Mouse (Mus musculus): ENCODE data around the gene Snd1. TPM values are rescaled to one million over a fixed set of nuclear protein-coding genes. Genes with fewer than 3 reads are reported as not detected.

Gene Snd1
- polyA plus RNA-seq, 1 experiment from 2014 or later = 111 TPM

GRCm38 (mm10) chr6:28664716-28665115 is 189.8 kb downstream of the Snd1 start:
- ATAC-seq (ENCODE audit: insufficient read depth, low FRiP score, low TSS enrichment) = no peak
- H3K4me1 ChIP-seq (ENCODE audit: control insufficient read depth, insufficient read depth, low read length) = no peaks in the 10 kb centered on the region

GRCm38 (mm10) chr6:28667586-28667985 is 192.6 kb downstream of the Snd1 start:
- no peaks in the 10 kb centered on the region for H3K27me3 ChIP-seq (ENCODE audit: control insufficient read depth, insufficient read depth, low read length)
- H3K4me3 ChIP-seq (ENCODE audit: low read depth, low read length) = no peak overlapping the region
- no peaks in the 10 kb centered on the region for H3K4me1 ChIP-seq (ENCODE audit: control insufficient read depth, insufficient read depth, low read length)
- no peak for DNase-seq (ENCODE audit: low spot score)
- no peak overlapping the region for H3K9ac ChIP-seq (ENCODE audit: low read length)
- H3K9me3 ChIP-seq (ENCODE audit: control insufficient read depth, low read length) = no peaks in the 10 kb centered on the region
- no peaks in the 10 kb centered on the region for H3K36me3 ChIP-seq (ENCODE audit: control insufficient read depth, insufficient read depth, low read length)
- WGBS = 91% methylated on average over 1 of the region's 1 CpGs
- H3K27ac ChIP-seq (ENCODE audit: low read depth, low read length) = no peak overlapping the region
- ATAC-seq (ENCODE audit: insufficient read depth, low FRiP score, low TSS enrichment) = no peak
- no peak overlapping the region for H3K4me2 ChIP-seq (ENCODE audit: low read depth)

More at GRCm38 (mm10) chr6:28664716-28665115, 189.8 kb downstream of the Snd1 start:
- 88% methylated on average over 3 of the region's 3 CpGs for WGBS
- no peaks in the 10 kb centered on the region for H3K36me3 ChIP-seq (ENCODE audit: control insufficient read depth, insufficient read depth, low read length)
- H3K9ac ChIP-seq (ENCODE audit: low read length) = no peak overlapping the region
- no peaks in the 10 kb centered on the region for H3K9me3 ChIP-seq (ENCODE audit: control insufficient read depth, low read length)
- no peak overlapping the region for H3K4me2 ChIP-seq (ENCODE audit: low read depth)
- H3K4me3 ChIP-seq (ENCODE audit: low read depth, low read length) = no peak overlapping the region
- no peak overlapping the region for H3K27ac ChIP-seq (ENCODE audit: low read depth, low read length)
- H3K27me3 ChIP-seq (ENCODE audit: control insufficient read depth, insufficient read depth, low read length) = no peaks in the 10 kb centered on the region
- no peak for DNase-seq (ENCODE audit: low spot score)

GRCm38 (mm10) chr6:28669251-28669650 is 194.3 kb downstream of the Snd1 start:
- Histone ChIP-seq H3K27ac (ENCODE audit: low read depth, low read length) (no peak overlapping the region), H3K36me3 (ENCODE audit: control insufficient read depth, insufficient read depth, low read length) (no peaks in the 10 kb centered on the region), H3K4me3 (ENCODE audit: low read depth, low read length) (no peak overlapping the region), H3K4me1 (ENCODE audit: control insufficient read depth, insufficient read depth, low read length) (no peaks in the 10 kb centered on the region), H3K27me3 (ENCODE audit: control insufficient read depth, insufficient read depth, low read length) (no peaks in the 10 kb centered on the region), H3K9ac (ENCODE audit: low read length) (no peak overlapping the region), H3K9me3 (ENCODE audit: control insufficient read depth, low read length) (no peaks in the 10 kb centered on the region), H3K4me2 (ENCODE audit: low read depth) (no peak overlapping the region)
- ATAC-seq (ENCODE audit: insufficient read depth, low FRiP score, low TSS enrichment) = no peak
- DNase-seq (ENCODE audit: low spot score) = no peak
- WGBS = 95% methylated on average over 5 of the region's 5 CpGs

- Histone ChIP-seq H3K27ac (ENCODE audit: low read depth, low read length) (no peak overlapping the region), H3K36me3 (ENCODE audit: control insufficient read depth, insufficient read depth, low read length) (no peaks in the 10 kb centered on the region), H3K4me2 (ENCODE audit: low read depth) (no peak overlapping the region), H3K27me3 (ENCODE audit: control insufficient read depth, insufficient read depth, low read length) (no peaks in the 10 kb centered on the region), H3K9me3 (ENCODE audit: control insufficient read depth, low read length) (no peaks in the 10 kb centered on the region), H3K9ac (ENCODE audit: low read length) (no peak overlapping the region), H3K4me1 (ENCODE audit: control insufficient read depth, insufficient read depth, low read length) (no peaks in the 10 kb centered on the region), H3K4me3 (ENCODE audit: low read depth, low read length) (no peak overlapping the region)
- no peak for ATAC-seq (ENCODE audit: insufficient read depth, low FRiP score, low TSS enrichment)
- DNase-seq (ENCODE audit: low spot score) = no peak
- WGBS = 63% methylated on average over 1 of the region's 1 CpGs
Observed at GRCm38 (mm10) chr6:28672388-28672787, 197.4 kb downstream of the Snd1 start.

GRCm38 (mm10) chr6:28674686-28675085 is 199.7 kb downstream of the Snd1 start:
- H3K4me1 ChIP-seq (ENCODE audit: control insufficient read depth, insufficient read depth, low read length) = no peaks in the 10 kb centered on the region
- H3K27me3 ChIP-seq (ENCODE audit: control insufficient read depth, insufficient read depth, low read length) = no peaks in the 10 kb centered on the region
- ATAC-seq (ENCODE audit: insufficient read depth, low FRiP score, low TSS enrichment) (no peak), DNase-seq (ENCODE audit: low spot score) (no peak)
- H3K9ac ChIP-seq (ENCODE audit: low read length) = no peak overlapping the region
- H3K36me3 ChIP-seq (ENCODE audit: control insufficient read depth, insufficient read depth, low read length) = no peaks in the 10 kb centered on the region
- H3K27ac ChIP-seq (ENCODE audit: low read depth, low read length) = no peak overlapping the region
- H3K4me2 ChIP-seq (ENCODE audit: low read depth) = no peak overlapping the region
- H3K4me3 ChIP-seq (ENCODE audit: low read depth, low read length) = no peak overlapping the region
- H3K9me3 ChIP-seq (ENCODE audit: control insufficient read depth, low read length) = no peaks in the 10 kb centered on the region
- WGBS = 100% methylated on average over 1 of the region's 1 CpGs

- ATAC-seq (ENCODE audit: insufficient read depth, low FRiP score, low TSS enrichment) = no peak
- 95% methylated on average over 1 of the region's 1 CpGs for WGBS
Observed at GRCm38 (mm10) chr6:28678896-28679295, 204.0 kb downstream of the Snd1 start.

GRCm38 (mm10) chr6:28680537-28680936 is 205.6 kb downstream of the Snd1 start:
- Histone ChIP-seq H3K9me3 (ENCODE audit: control insufficient read depth, low read length) (no peaks in the 10 kb centered on the region), H3K4me3 (ENCODE audit: low read depth, low read length) (no peak overlapping the region), H3K27ac (ENCODE audit: low read depth, low read length) (no peak overlapping the region), H3K4me1 (ENCODE audit: control insufficient read depth, insufficient read depth, low read length) (no peaks in the 10 kb centered on the region), H3K9ac (ENCODE audit: low read length) (no peak overlapping the region), H3K27me3 (ENCODE audit: control insufficient read depth, insufficient read depth, low read length) (no peaks in the 10 kb centered on the region), H3K4me2 (ENCODE audit: low read depth) (no peak overlapping the region), H3K36me3 (ENCODE audit: control insufficient read depth, insufficient read depth, low read length) (no peaks in the 10 kb centered on the region)
- no peak for DNase-seq (ENCODE audit: low spot score)
- 87% methylated on average over 4 of the region's 4 CpGs for WGBS
- ATAC-seq (ENCODE audit: insufficient read depth, low FRiP score, low TSS enrichment) = no peak

More at GRCm38 (mm10) chr6:28678896-28679295, 204.0 kb downstream of the Snd1 start:
- H3K27me3 ChIP-seq (ENCODE audit: control insufficient read depth, insufficient read depth, low read length) = no peaks in the 10 kb centered on the region
- no peaks in the 10 kb centered on the region for H3K4me1 ChIP-seq (ENCODE audit: control insufficient read depth, insufficient read depth, low read length)
- no peak overlapping the region for H3K27ac ChIP-seq (ENCODE audit: low read depth, low read length)
- H3K9me3 ChIP-seq (ENCODE audit: control insufficient read depth, low read length) = no peaks in the 10 kb centered on the region
- DNase-seq (ENCODE audit: low spot score) = no peak
- no peak overlapping the region for H3K9ac ChIP-seq (ENCODE audit: low read length)
- no peak overlapping the region for H3K4me2 ChIP-seq (ENCODE audit: low read depth)
- no peaks in the 10 kb centered on the region for H3K36me3 ChIP-seq (ENCODE audit: control insufficient read depth, insufficient read depth, low read length)
- no peak overlapping the region for H3K4me3 ChIP-seq (ENCODE audit: low read depth, low read length)

- DNase-seq (ENCODE audit: low spot score) (no peak), ATAC-seq (ENCODE audit: insufficient read depth, low FRiP score, low TSS enrichment) (no peak)
- H3K4me2 ChIP-seq (ENCODE audit: low read depth) = no peak overlapping the region
- H3K9me3 ChIP-seq (ENCODE audit: control insufficient read depth, low read length) = no peaks in the 10 kb centered on the region
- H3K36me3 ChIP-seq (ENCODE audit: control insufficient read depth, insufficient read depth, low read length) = no peaks in the 10 kb centered on the region
- no peaks in the 10 kb centered on the region for H3K27me3 ChIP-seq (ENCODE audit: control insufficient read depth, insufficient read depth, low read length)
- no peak overlapping the region for H3K27ac ChIP-seq (ENCODE audit: low read depth, low read length)
- no peak overlapping the region for H3K9ac ChIP-seq (ENCODE audit: low read length)
- H3K4me1 ChIP-seq (ENCODE audit: control insufficient read depth, insufficient read depth, low read length) = no peaks in the 10 kb centered on the region
- no peak overlapping the region for H3K4me3 ChIP-seq (ENCODE audit: low read depth, low read length)
- 91% methylated on average over 8 of the region's 8 CpGs for WGBS
Observed at GRCm38 (mm10) chr6:28681521-28682457, 206.8 kb downstream of the Snd1 start.

- no peak for ATAC-seq (ENCODE audit: insufficient read depth, low FRiP score, low TSS enrichment)
- Histone ChIP-seq H3K4me2 (ENCODE audit: low read depth) (no peak overlapping the region), H3K4me3 (ENCODE audit: low read depth, low read length) (no peak overlapping the region), H3K27me3 (ENCODE audit: control insufficient read depth, insufficient read depth, low read length) (no peaks in the 10 kb centered on the region), H3K9me3 (ENCODE audit: control insufficient read depth, low read length) (no peaks in the 10 kb centered on the region), H3K4me1 (ENCODE audit: control insufficient read depth, insufficient read depth, low read length) (no peaks in the 10 kb centered on the region), H3K36me3 (ENCODE audit: control insufficient read depth, insufficient read depth, low read length) (no peaks in the 10 kb centered on the region), H3K9ac (ENCODE audit: low read length) (no peak overlapping the region), H3K27ac (ENCODE audit: low read depth, low read length) (no peak overlapping the region)
- 74% methylated on average over 3 of the region's 3 CpGs for WGBS
- DNase-seq (ENCODE audit: low spot score) = no peak
Observed at GRCm38 (mm10) chr6:28685052-28685451, 210.1 kb downstream of the Snd1 start.

Data from neural tube, embryonic 11.5 days (tissue).